Mouse (Mus musculus) spleen, embryonic (tissue): ENCODE measurements around the gene Stkld1.

ENCODE experiments used
- CTCF ChIA-PET: fragments of 350-600 bp; sonication (Branson Sonifier 250); formaldehyde crosslinking; loops from one replicate; lab custom pipeline; 2022; lab: Charles Lee

Gene Stkld1

DNA sequence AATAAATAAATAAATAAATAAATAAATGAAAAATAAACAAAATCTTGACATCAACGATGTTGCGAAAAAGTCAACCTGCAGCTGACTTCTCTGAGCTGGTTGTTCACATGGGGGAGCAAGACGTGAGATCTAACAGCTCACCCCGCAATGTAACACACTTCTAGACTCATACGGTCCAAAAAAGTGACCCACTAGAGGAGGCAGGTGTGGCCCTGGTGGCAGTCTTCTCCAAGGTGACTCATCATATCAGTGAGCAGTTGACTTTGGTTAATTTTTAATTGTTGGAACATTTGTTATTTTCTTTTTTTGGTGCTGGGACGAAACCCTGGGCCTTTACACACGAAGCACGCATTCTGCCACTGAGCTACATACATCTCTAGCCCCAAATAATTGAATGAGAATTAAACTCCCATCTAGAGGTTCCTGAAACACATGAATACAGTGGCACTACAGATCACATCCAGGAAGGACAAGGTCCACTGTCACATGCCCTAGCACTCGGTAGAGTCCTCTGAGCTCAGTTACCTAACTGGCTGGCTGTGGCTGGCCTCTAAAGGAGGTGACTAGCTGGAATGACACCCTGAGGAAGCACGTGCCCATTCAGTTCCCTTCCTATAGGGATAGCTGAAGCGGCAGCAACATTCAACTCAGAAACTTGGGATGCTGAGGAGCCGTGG lies 23.1 kb downstream of the Stkld1 start:
- CTCF ChIA-PET = no interaction called here

GRCm38 (mm10) chr2:26957488-26957859 lies 23.6 kb downstream of the Stkld1 start:
- CTCF ChIA-PET = no interaction called here

DNA sequence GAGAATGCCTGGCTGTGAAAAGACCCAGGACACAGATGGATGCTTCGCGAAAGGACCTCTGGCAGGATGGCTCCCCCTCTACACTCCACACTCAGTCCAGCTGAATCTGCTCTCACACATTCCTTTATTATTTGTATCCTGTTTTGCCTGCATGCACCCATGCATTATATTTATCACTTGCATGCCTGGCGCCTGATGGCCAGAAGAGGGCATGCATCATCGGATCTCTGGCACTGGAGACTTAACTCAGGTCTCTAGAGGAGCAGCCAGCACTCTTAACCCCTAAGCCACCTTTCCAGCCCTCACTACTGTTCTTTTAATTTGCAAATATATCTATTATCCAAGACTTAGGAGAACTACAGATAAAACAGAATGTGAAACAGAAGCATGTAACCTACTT lies 26.9 kb downstream of the Stkld1 start:
- CTCF ChIA-PET = no interaction called here

DNA sequence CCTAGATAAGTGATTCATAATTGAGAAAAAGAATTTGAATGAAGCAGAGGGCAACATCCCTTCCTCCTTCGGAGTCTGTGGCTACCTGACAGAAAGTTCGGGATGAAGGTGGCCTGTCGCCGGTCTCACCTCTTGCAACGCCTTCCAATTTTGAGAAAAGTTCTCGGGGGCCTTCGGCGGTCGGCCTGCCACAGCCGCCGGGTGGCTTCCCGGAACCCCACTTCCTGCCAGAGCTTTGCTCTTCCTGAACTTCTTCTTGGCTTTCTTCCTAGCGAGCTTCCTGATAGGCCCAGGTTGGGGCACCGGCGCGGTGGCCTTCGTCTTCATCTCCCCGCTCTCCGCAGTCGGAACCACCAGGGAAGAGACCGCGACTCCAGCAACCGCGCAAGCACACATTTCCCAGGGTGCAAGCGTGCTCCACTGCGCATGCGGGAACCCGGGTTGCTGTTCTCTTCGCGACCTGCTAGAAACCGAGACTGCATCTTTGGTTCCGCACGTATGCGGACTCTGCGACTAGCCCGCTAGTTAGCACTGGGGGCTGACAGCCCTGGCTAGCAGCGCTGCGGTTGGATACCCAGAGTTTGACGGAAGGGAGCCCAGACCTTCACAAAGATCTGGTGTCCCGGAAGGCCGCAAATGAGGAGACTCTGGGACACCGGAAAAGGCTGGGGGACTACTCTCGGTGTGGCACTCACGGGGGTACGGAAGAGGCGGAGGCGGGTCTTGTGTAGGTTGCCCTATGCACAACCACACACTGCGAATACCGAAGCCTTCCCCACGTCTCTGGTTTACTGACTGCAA lies 30.3 kb downstream of the Stkld1 start, which contains the start of gene Rexo4:
TSS of gene Rexo4 (minus strand) at position 464 of the 801 bp plus-strand sequence.
- CTCF ChIA-PET = no interaction called here

- CTCF ChIA-PET = interaction anchor here (0.8 kb wide), 1 partner anchor 101 kb away, joined by 11 read pairs; no protein-coding TSS in a partner anchor
Observed at GRCm38 (mm10) chr2:26964724-26965370, 31.0 kb downstream of the Stkld1 start.

DNA sequence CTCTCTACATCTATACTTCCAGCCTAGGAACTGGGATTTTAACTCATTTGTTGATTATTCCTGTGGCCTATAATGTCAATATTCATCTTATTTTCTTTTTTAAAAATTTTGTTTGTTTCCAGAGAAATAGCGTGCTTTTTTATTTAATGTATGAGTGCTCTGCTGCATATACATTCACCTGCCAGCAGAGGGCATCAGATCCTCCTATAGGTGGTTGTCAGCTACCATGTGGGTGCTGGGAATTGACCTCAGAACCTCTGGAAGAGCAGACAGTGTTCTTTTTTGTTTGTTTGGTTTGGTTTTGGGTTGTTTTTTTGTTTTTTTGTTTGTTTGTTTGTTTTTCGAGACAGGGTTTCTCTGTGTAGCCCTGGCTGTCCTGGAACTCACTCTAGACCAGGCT lies 33.4 kb downstream of the Stkld1 start:
- CTCF ChIA-PET = interaction anchor here (0.6 kb wide), 1 partner anchor 370 kb away, joined by 3 read pairs; no protein-coding TSS in a partner anchor

GRCm38 (mm10) chr2:26973116-26973515 lies 39.3 kb downstream of the Stkld1 start, which contains the start of gene Adamts13:
Gene Adamts13 (plus strand): TSS chr2:26973416.
- CTCF ChIA-PET = no interaction called here

GRCm38 (mm10) chr2:26973960-26974359 lies 40.1 kb downstream of the Stkld1 start:
- CTCF ChIA-PET = no interaction called here

- CTCF ChIA-PET = interaction anchor here (0.5 kb wide), 1 partner anchor 18 kb away, joined by 21 read pairs; no protein-coding TSS in a partner anchor
Observed at GRCm38 (mm10) chr2:26980361-26980760, 46.5 kb downstream of the Stkld1 start.

- CTCF ChIA-PET = no interaction called here
Observed at GRCm38 (mm10) chr2:26984179-26984578, 50.3 kb downstream of the Stkld1 start.

GRCm38 (mm10) chr2:26984640-26985039 lies 50.8 kb downstream of the Stkld1 start:
- CTCF ChIA-PET = no interaction called here

DNA sequence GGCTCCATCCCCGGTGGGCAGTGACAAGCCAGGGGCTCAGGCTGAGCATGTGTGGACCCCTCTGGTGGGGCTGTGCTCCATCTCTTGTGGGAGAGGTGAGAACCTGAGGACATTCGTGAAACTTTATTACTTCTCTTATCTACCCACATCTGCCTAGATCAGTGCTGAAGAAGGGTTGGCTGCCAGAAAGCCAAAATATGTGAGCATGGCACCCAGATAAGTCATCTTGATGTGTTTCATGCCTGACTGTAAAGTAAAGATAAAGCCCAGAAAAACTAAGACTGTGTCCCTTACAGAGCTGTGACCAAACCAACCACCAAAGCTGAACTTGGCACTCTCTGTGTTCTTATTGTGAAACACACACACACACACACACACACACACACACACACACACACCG lies 60.1 kb downstream of the Stkld1 start:
- CTCF ChIA-PET = no interaction called here

- CTCF ChIA-PET = interaction anchor here (0.5 to 0.7 kb wide), 3 partner anchors 17 to 1595 kb away, joined by 3 to 21 read pairs (median 5); no protein-coding TSS in a partner anchor
Observed at GRCm38 (mm10) chr2:26997498-26997897, 63.7 kb downstream of the Stkld1 start.

DNA sequence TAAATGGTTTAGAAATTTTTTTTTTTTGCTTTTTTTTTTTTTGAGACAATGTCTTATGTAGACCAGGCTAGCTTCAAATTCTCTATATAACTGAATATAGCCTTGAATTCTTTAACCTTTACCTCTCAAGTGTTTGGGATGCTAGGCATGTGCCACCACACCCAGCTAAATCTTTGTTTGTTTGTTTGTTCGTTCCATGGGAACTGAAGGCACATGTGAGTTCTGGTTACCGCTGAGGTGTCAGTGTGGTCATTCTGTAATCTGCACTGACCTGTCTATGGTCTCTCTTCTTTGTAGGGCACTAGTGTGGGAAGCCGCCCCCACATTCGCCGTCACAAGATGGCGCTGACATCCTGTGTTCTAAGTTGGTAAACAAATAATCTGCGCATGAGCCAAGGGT lies 64.1 kb downstream of the Stkld1 start:
- CTCF ChIA-PET = interaction anchor here (0.5 to 0.7 kb wide), 2 partner anchors 17 to 1594 kb away, joined by 5 to 21 read pairs; no protein-coding TSS in a partner anchor
